Mouse (Mus musculus): ENCODE data around the gene Lrp1. TPM values are rescaled to one million over a fixed set of nuclear protein-coding genes. Genes with fewer than 3 reads are reported as not detected.

Gene Lrp1
- total and polyA plus RNA-seq, 3 experiments = 0.39 to 0.42 TPM; not detected in 1

DNA sequence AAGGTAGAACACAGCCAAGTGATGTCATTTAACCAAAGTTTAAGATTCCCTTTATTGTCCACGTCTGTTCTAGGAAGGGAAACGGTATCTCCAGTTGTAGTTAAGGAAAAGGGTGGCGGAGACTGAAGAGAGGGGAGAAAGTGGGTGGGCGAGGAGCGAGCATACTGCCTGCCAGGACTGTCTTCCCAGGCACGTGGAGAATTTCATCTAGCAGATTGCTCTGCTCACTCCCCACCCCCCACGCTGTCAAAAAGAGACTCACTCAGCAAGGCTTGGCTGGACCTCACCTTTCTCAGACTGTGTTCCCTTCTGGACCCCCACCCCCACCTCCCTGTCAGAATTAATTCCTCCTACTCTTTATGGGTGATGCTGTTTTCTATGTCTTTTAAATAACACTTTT, 48.2 kb upstream of the Lrp1 start:
- peak overlapping the region; percentile 91 for H3K9ac ChIP-seq (ENCODE audit: control insufficient read depth, low read depth, low read length, poor library complexity, severe bottlenecking)
- peak overlapping the region; percentile 98 for H3K27ac ChIP-seq (ENCODE audit: control insufficient read depth, low read depth, low read length)
- peak; percentile 48 for DNase-seq (ENCODE audit: low read depth, low spot score)
- TF ChIP-seq TBP (IDR thresholded peaks at IDR 0.05; ENCODE audit: low read depth, low read length) = no peak
- no peak for TF ChIP-seq TAL1 (IDR thresholded peaks at IDR 0.05; ENCODE audit: low read length)
- TF ChIP-seq ZKSCAN1 (IDR thresholded peaks at IDR 0.05; ENCODE audit: low read depth, low read length) = no peak
- TF ChIP-seq BHLHE40 (IDR thresholded peaks at IDR 0.05; ENCODE audit: borderline replicate concordance, low read depth, low read length) = 0 out of 2 replicates have a peak, but pooled peaks have one; percentile 9
- TF ChIP-seq POLR2AphosphoS5 (IDR thresholded peaks at IDR 0.05; ENCODE audit: borderline replicate concordance, low read depth, low read length) = no peak
- TF ChIP-seq MYC (IDR thresholded peaks at IDR 0.05; ENCODE audit: low read depth, low read length) = peak; percentile 62
- no peak for TF ChIP-seq ETS1 (IDR thresholded peaks at IDR 0.05; ENCODE audit: low read depth, low read length)
- TF ChIP-seq E2F4 (IDR thresholded peaks at IDR 0.05; ENCODE audit: borderline replicate concordance, low read depth, low read length) = no peak
- TF ChIP-seq SMC3 (IDR thresholded peaks at IDR 0.05; ENCODE audit: low read depth, low read length) = no peak
- no peak for TF ChIP-seq USF1 (IDR thresholded peaks at IDR 0.05; ENCODE audit: low read depth, low read length)
- TF ChIP-seq ZMIZ1 (IDR thresholded peaks at IDR 0.05; ENCODE audit: low read depth, low read length) = no peak
- TF ChIP-seq GABPA (IDR thresholded peaks at IDR 0.05; ENCODE audit: low read depth, low read length) = no peak
- no peak; the same call in 1 of the 2 replicates for TF ChIP-seq SIN3A (IDR thresholded peaks at IDR 0.05; ENCODE audit: low read length)
- no peak for TF ChIP-seq MAZ (IDR thresholded peaks at IDR 0.05; ENCODE audit: low read depth, low read length)
- peak; percentile 64; the same call in 1 of the 2 replicates for TF ChIP-seq MXI1 (IDR thresholded peaks at IDR 0.05; ENCODE audit: low read depth, low read length)
- no peak for TF ChIP-seq CHD1 (IDR thresholded peaks at IDR 0.05; ENCODE audit: low read depth, low read length)
- no peak for TF ChIP-seq ZNF384 (IDR thresholded peaks at IDR 0.05; ENCODE audit: low read depth, low read length)
- no peak for TF ChIP-seq HCFC1 (IDR thresholded peaks at IDR 0.05; ENCODE audit: low read depth, low read length)
- TF ChIP-seq USF2 (IDR thresholded peaks at IDR 0.05; ENCODE audit: borderline replicate concordance in 1 of 2, insufficient read depth in 1 of 2, low read depth in 1 of 2, low read length in 2 of 2) = no peak
- no peak for TF ChIP-seq MAFK (IDR thresholded peaks at IDR 0.05; ENCODE audit: borderline replicate concordance, low read depth, low read length)
- no peak for TF ChIP-seq UBTF (IDR thresholded peaks at IDR 0.05; ENCODE audit: borderline replicate concordance, insufficient read depth, low read depth, low read length)
- TF ChIP-seq MAX (IDR thresholded peaks at IDR 0.05; ENCODE audit: low read length) = peak; percentile 68
- TF ChIP-seq EP300 (IDR thresholded peaks at IDR 0.05; ENCODE audit: low read depth in 1 of 2, low read length in 2 of 2) = no peak
- TF ChIP-seq KAT2A (conservative IDR thresholded peaks at IDR 0.05; ENCODE audit: low read depth, low read length) = no peak
- TF ChIP-seq POLR2A (IDR thresholded peaks at IDR 0.05; ENCODE audit: control insufficient read depth in 1 of 2, insufficient read depth in 1 of 2, low read depth in 1 of 2, low read length in 2 of 2, poor library complexity in 1 of 2) = 0 out of 4 replicates have a peak, but pooled peaks of 1 of the 2 experiments have one; percentile 0
- H3K36me3 ChIP-seq (ENCODE audit: control insufficient read depth in 1 of 2, insufficient read depth in 2 of 2, low read length in 2 of 2) = peaks cover 0 to 26% of the 10 kb centered on the region in 2 experiments; a peak in 2 of 4 replicates
- H3K79me2 ChIP-seq (ENCODE audit: control insufficient read depth, insufficient read depth, low read length, poor library complexity) = peaks cover 21% of the 10 kb centered on the region
- peaks cover 6 to 32% of the 10 kb centered on the region in 2 experiments for H3K4me1 ChIP-seq (ENCODE audit: control insufficient read depth in 1 of 2, insufficient read depth in 2 of 2, low read length in 2 of 2)
- peak overlapping the region; percentile 72 to 94 for H3K4me3 ChIP-seq (ENCODE audit: control insufficient read depth in 1 of 2, insufficient read depth in 1 of 2, low read depth in 2 of 2, low read length in 2 of 2)
- no peaks in the 10 kb centered on the region for H3K27me3 ChIP-seq (ENCODE audit: control insufficient read depth in 1 of 2, insufficient read depth in 2 of 2, low read length in 2 of 2)
- no peaks in the 10 kb centered on the region for H3K9me3 ChIP-seq (replicated peaks; ENCODE audit: insufficient read depth, low read length)

Measured in MEL (cell line).